29 mouse cellular contexts compared by ENCODE assay signal in genomic region chr5:43300979-43301378, GRCm38 (mm10).
"Had no signal": no experiment of that assay in that cellular context is flagged by ENCODE, and none has a peak within 500 bp of the region (broad histone marks: within the 10 kb centered on the region; RNA-seq: fewer than 3 reads in every experiment).

No protein-coding gene starts in this region.

- H3K36me3 ChIP-seq: embryonic facial prominence, embryonic 10.5 days; embryonic facial prominence, embryonic 12.5 days; embryonic facial prominence, embryonic 13.5 days; embryonic facial prominence, embryonic 15.5 days; forebrain, embryonic 10.5 days; forebrain, embryonic 12.5 days; forebrain, embryonic 15.5 days had no signal

- DNase-seq: cerebellum, adult 2 months; cerebellum, adult 8-10 months; cerebellum, adult 9-10 months; cerebellum, adult 9-11 months; cerebellum, postnatal 10 days; cerebellum, postnatal 14 days; cerebellum, postnatal 25 days; cerebellum, postnatal 36 days; embryo, embryonic 11 days; forebrain, postnatal 0 days; gastrocnemius, adult 2 months; gastrocnemius, postnatal 10 days; gastrocnemius, postnatal 14 days; gastrocnemius, postnatal 25 days; gastrocnemius, postnatal 36 days; heart, adult 11 months; heart, adult 18-20 months; heart, adult 2 months had no signal

- H3K4me1 ChIP-seq: embryonic facial prominence, embryonic 10.5 days; embryonic facial prominence, embryonic 12.5 days; embryonic facial prominence, embryonic 13.5 days; embryonic facial prominence, embryonic 15.5 days; forebrain, embryonic 10.5 days; forebrain, embryonic 12.5 days; forebrain, embryonic 13.5 days; forebrain, embryonic 15.5 days had no signal

- H3K4me3 ChIP-seq: embryonic facial prominence, embryonic 10.5 days; embryonic facial prominence, embryonic 12.5 days; embryonic facial prominence, embryonic 13.5 days; embryonic facial prominence, embryonic 15.5 days; erythroblast, embryonic 14.5 days; forebrain, embryonic 10.5 days; forebrain, embryonic 12.5 days; forebrain, embryonic 13.5 days; forebrain, embryonic 15.5 days; gastrocnemius, adult 2 months; heart, adult 2 months had no signal

- H3K27me3 ChIP-seq: embryonic facial prominence, embryonic 12.5 days; embryonic facial prominence, embryonic 13.5 days; embryonic facial prominence, embryonic 15.5 days; forebrain, embryonic 12.5 days; forebrain, embryonic 13.5 days; forebrain, embryonic 15.5 days had no signal

- H3K9me3 ChIP-seq: embryonic facial prominence, embryonic 10.5 days; embryonic facial prominence, embryonic 12.5 days; embryonic facial prominence, embryonic 13.5 days; embryonic facial prominence, embryonic 15.5 days; forebrain, embryonic 10.5 days; forebrain, embryonic 12.5 days; forebrain, embryonic 13.5 days; forebrain, embryonic 15.5 days had no signal

- ATAC-seq: forebrain, embryonic 13.5 days; forebrain, embryonic 14.5 days; forebrain, embryonic 15.5 days; forebrain, embryonic 16.5 days; forebrain, postnatal 0 days had no signal
